Comparison of ENCODE assay signal across 9 mouse cellular contexts in genomic region chrX:12132541-12133177, GRCm38 (mm10). TPM values are rescaled to one million over a fixed set of nuclear protein-coding genes. Genes with fewer than 3 reads are reported as not detected.
DNase-seq lines count a peak whose midpoint lies in the region; ATAC-seq lines count a peak whose summit lies in the region.
"Had no signal": no experiment of that assay in that cellular context is flagged by ENCODE, and none has a peak within 500 bp of the region (broad histone marks: within the 10 kb centered on the region; RNA-seq: fewer than 3 reads in every experiment).

No protein-coding gene starts in this region.

- H3K27ac ChIP-seq in limb, embryonic 10.5 days = peak overlapping the region; percentile 88
- no peak overlapping the region for H3K27ac ChIP-seq in stomach, embryonic 15.5 days
- H3K27ac ChIP-seq: liver, embryonic 13.5 days had no signal

- no peak overlapping the region for H3K9ac ChIP-seq in stomach, embryonic 15.5 days

- H3K4me3 ChIP-seq in megakaryocyte, embryonic 14.5 days (replicated peaks) = peak overlapping the region; percentile 92
- peak overlapping the region; percentile 50 for H3K4me3 ChIP-seq in limb, embryonic 10.5 days
- no peak overlapping the region for H3K4me3 ChIP-seq in stomach, embryonic 15.5 days (replicated peaks)

- H3K4me1 ChIP-seq in megakaryocyte, embryonic 14.5 days = peaks cover 67% of the 10 kb centered on the region
- H3K4me1 ChIP-seq in limb, embryonic 10.5 days = peaks cover 87% of the 10 kb centered on the region
- H3K4me1 ChIP-seq in stomach, embryonic 15.5 days = peaks cover 16% of the 10 kb centered on the region

- H3K27me3 ChIP-seq in megakaryocyte, embryonic 14.5 days (replicated peaks) = peaks cover 83% of the 10 kb centered on the region
- peaks cover 100% of the 10 kb centered on the region for H3K27me3 ChIP-seq in limb, embryonic 10.5 days (ENCODE audit: low read depth, poor library complexity, severe bottlenecking)
- peaks cover 55% of the 10 kb centered on the region for H3K27me3 ChIP-seq in stomach, embryonic 15.5 days (replicated peaks)

- H3K36me3 ChIP-seq in megakaryocyte, embryonic 14.5 days (replicated peaks; ENCODE audit: low read length) = no peaks in the 10 kb centered on the region
- H3K36me3 ChIP-seq in limb, embryonic 10.5 days = no peaks in the 10 kb centered on the region
- no peaks in the 10 kb centered on the region for H3K36me3 ChIP-seq in stomach, embryonic 15.5 days
- H3K36me3 ChIP-seq: liver, embryonic 13.5 days had no signal

- peak overlapping the region; percentile 79; the same call in 1 of the 2 replicates for H3K4me2 ChIP-seq in stomach, embryonic 15.5 days

- no peaks in the 10 kb centered on the region for H3K9me3 ChIP-seq in megakaryocyte, embryonic 14.5 days
- no peaks in the 10 kb centered on the region for H3K9me3 ChIP-seq in limb, embryonic 10.5 days (replicated peaks)
- no peaks in the 10 kb centered on the region for H3K9me3 ChIP-seq in stomach, embryonic 15.5 days
- H3K9me3 ChIP-seq: liver, embryonic 13.5 days had no signal

- no peak for ATAC-seq in megakaryocyte, adult 5-6 weeks (ENCODE audit: poor library complexity, severe bottlenecking)
- ATAC-seq in stomach, embryonic 15.5 days (ENCODE audit: insufficient read depth, low FRiP score, low read depth) = no peak

- 24% methylated on average over 8 of the region's 8 CpGs for WGBS in limb, embryonic 10.5 days
- WGBS in stomach, embryonic 15.5 days = 31% methylated on average over 8 of the region's 8 CpGs

- peak; percentile 93 for DNase-seq in heart, adult 11 months
- no peak for DNase-seq in heart, adult 8-10 months (ENCODE audit: low spot score)
- DNase-seq in limb, embryonic 10.5 days (ENCODE audit: low spot score) = no peak
- no peak for DNase-seq in ovary, adult 18-20 months (ENCODE audit: low spot score)
- DNase-seq in T-cell, adult 2 months (ENCODE audit: low spot score) = no peak
- DNase-seq: liver, embryonic 13.5 days had no signal

RNA-seq across cellular contexts. Expression of gene Bcor, which starts 27.5 kb away (rescaled TPM):
- total RNA-seq in heart, adult 8-10 months (2022) = 10 to 100 TPM; 18.7 to 23.4 (median 20.5) TPM
- polyA plus RNA-seq in megakaryocyte, embryonic 14.5 days (2012; ENCODE audit: insufficient read depth, low replicate concordance) = 11.1 and 15.0 TPM in 2 replicates
- total RNA-seq in megakaryocyte, adult 5-6 weeks (2015) = 27.3 and 27.7 TPM in 2 replicates
- total RNA-seq in megakaryocyte, adult 5-6 weeks (2017) = 24.7 and 27.9 TPM in 2 replicates
- polyA plus RNA-seq in limb, embryonic 10.5 days (2016; fragmentation: Nextera tagmentation; extraction: Ambion mirVana) = 20.7 and 26.5 TPM in 2 replicates
- 13.1 and 14.0 TPM in 2 replicates for polyA plus RNA-seq in stomach, embryonic 15.5 days (2015; fragmentation: Nextera tagmentation; extraction: Ambion mirVana)
